Mouse (Mus musculus) spleen, postnatal 36 days (tissue): ENCODE results near the gene Hlcs.

Experiments
- DNase-seq, 2 experiments: peaks; one replicate each; pipeline ENCODE4 v3.0.0; 2022; ENCODE audit warnings: low spot score in 2 of 2, mixed read lengths in 1 of 2

Gene Hlcs

DNA sequence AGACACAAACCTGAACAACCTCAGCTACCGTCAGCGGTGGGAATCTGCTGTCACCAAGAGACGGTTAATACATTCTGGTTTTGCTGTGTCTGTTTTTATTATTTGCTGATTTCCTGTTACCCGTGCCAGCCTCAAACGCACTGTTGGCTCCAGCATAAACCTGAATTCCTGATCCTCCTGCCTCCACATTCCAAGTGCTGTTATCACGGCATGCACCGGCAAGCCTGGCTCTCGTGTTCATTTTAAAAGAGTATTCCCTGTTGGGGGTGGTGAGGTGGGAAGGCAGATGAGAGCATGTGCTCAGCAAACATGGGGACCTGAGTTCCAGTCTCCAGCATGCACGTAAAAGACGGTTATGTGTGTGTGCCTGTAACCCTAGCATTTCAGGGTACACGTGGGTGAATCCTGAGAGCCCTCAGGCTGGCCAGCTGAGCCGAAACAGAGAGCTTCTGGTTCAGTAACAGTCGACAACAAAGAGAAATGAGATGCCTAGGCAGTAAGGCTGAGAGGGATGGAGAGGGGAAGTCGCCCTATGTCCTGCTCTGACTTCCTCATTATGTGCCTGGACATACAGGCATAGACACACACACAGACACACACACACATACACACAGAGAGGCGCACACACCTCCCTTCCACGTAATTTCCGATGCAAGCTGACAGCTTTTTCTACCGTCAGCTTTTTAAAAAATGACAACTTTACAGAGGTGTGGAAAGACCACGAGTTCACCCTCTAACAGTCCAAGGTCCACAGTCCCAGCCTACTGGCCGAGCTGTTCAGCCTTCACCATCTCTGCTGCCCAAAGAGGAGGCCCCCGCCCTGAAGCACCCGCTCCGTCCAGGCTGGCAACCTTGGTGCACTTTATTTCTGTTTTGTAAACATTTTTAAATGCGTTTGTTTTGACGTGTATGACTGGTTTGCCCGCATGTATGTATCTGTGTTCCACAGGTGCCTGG lies 107.6 kb downstream of the Hlcs start:
- peak; percentile 10 to 21 for DNase-seq

DNA sequence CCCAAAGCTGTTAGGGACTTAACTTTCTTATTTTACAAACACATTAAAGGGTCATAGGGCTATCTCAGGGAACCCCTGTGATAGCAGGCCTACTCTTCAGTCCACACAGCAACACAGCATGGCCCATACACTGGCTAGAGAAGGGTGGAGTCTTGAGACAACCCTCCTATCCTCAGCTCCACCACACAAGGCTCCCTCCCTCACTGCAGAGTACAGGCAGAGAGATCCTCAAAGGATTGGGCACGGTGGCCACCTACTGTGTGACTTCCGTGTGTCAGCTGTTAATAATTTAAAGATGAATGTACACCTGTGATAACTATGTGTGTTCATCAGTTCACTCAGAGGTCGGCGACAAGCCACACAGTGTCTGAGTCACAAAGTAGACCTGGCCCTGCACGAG lies 112.0 kb downstream of the Hlcs start:
- no peak for DNase-seq

DNA sequence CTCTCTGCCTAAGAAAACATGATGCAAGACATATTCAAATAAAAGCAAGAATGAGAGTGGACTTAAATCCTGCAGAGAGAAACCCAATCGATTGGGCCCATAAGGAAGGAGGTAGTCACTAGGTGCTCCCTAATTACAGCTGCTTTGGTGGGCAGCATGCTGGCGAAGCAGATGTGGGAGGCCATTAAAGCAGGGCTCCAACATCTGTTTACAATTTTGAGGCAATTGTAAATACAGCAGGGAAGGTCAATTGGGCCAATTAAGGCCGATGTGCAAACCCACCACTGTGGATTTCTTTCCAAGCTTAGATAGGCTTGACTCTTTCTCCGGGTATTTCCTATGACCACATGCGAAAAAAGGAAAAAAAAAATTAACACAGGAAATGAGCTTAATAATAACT lies 117.5 kb downstream of the Hlcs start:
- no peak for DNase-seq

DNA sequence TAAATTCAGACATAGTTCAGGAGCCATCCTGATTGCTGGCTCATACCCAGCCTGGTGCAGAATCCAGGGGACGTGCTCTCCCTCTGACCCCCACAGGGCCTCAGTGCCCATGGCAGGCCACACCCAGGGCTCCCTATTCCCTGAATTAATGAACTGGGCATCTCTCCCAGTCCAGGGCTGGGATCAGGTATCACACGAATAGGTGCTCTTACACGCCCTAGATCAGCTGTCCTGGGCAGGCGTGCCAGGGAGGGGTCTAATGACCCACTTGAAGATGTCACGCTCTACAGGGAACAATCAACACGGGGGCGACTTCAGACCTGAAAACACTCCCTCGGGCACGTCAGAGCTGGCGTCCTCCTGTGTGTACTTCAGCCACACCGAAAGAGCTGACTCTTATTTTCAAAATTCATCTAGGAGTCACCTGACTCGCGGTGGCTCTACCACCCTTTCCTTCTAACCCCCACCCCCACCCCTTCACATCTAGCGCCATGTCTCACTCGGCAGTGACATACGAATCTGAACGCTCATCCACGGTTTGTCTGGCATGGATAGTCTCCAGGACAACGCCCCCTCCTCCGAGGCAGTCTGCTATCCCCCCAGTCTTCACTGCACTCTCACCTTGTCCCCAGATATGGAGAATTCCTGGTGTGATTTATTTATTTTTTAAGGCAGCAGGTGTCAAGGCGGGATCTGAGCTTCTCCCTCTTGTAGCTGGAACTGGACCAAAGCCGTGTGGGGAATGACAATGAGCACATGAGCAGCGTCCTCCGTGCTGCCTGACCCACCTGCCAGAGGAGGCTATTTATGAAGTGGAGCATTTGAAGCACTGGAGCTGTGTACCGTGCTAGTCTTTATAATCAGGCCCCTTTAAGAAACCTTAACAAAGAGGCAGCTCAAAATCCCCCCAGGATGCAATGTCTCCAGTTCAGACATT lies 121.7 kb downstream of the Hlcs start:
- no peak for DNase-seq

DNA sequence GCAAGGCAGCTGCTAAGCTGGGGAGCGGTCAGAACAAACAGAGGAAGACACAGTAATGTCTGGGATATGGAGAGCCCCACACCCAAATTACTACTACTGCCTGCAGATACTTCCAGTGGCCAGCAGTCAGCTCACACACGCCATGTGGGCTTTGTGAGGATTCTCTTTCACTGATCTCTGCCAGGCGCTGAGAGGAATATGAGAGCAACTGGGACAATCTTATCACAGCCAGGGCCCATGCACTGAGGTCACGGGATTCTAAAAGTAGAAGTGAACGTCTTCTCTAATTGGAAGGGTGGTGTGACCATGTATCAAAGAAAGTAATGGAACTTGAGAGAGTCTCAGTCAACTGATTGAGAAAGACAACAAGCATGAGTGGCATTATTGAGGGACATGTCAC lies 123.1 kb downstream of the Hlcs start:
- DNase-seq = no peak

DNA sequence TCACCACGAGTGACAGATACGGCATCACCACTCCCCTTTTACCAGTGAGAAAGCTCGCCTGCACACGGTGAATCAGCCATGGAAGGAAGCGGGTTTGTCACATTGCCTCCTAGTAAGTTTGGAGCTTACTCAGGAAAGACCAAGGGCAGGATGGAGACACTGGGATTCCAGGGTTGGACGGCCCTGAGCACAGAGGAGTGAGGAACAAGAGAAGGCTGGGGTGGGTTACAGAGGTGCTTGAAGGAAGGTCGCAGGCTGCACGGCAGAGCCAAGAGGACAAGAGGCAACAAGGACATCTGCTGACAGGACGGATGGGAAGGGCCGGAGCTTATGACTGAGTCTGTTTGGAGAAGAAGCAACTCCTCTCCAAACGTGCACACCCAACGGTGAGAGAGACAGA lies 126.8 kb downstream of the Hlcs start:
- DNase-seq = no peak

DNA sequence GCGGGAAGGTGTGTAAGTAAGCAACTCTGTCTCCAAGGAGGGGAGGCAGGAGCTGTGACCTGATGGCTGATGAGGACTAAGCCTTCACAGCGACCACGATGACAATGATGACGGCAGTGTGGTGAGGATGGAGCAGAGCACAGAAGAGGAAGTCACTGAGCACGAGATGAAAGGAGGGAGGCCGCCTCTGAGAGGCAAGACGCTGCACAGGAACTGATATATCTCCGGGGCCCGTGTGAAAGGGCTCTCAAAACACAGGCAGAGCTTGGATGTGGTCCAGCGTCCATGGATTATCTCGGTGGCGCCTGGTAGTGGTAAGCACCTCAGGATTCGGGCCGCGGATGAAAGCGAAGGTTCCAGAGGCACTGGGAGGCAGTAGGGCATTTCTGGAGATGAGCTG lies 127.9 kb downstream of the Hlcs start:
- DNase-seq = peak; percentile 60 to 64

DNA sequence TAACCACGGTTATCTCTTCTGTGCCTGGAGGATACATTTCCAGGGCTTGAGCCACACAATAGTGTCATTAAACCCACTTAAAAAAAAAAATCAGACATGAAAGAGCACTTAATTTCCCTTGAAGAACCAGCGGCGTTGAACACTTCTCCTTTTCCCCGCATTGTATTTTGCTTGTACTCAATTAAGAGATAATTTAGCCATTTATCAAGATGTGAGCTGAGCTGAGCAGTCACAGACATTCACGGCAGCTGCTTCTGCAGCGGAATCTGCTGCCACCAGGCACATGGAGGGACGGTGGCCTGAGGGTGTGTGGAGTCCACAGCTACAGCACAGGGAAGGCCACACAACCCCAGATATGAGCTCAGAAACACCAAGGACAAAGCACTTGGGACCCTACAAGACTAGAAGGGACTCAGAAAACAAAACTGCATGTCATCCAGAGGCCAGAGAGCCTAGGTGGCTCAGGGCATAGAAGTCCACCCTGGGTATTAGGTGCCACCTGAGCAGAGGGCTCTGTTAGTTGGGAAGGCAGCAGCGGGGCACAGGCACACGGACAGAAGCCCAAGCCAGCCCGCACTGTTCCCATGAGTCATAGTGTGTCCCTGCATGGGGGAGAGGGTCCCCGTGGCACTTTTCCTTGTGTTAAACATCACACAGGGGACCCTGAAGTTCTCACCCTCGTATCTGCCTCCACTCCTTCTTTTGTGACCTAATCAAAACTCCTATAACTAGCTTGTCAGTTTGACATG lies 133.1 kb downstream of the Hlcs start:
- DNase-seq = no peak

DNA sequence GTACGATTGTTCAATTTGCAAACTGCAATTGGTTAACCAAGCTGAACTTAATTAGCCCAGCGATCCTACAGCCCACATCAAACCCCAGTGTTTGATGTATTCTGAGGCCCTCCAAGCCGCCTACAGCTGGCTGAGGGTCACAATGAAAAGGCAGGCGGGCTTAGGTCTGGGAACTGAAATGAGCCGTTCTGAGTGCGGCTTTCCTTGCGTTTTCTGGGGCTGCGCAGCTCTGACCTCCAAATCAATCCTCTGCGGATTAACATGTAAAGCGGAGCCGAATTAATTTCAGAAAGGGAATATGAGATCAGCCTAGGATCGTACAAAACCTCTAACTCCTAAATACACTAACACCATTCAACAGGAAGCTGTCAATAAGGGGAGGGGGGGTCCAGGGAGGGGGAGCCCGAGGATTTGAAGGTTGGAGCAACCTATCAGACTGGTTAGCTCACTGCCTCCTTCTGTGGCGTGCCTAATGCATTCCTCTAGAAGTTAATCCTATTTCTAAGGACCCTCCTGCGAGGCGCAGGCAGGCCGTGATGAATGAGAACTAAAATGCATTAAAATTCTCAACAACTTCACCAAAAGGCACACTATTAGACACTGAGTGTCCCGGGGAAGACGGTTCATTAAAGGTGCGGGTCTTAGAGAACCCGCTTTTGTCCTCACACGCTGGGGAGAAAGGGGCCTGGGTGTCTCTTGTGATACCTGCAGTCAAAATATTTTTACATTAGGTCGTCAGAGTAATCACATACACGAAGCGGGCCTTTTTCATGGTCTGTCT lies 133.8 kb downstream of the Hlcs start:
- DNase-seq = no peak

DNA sequence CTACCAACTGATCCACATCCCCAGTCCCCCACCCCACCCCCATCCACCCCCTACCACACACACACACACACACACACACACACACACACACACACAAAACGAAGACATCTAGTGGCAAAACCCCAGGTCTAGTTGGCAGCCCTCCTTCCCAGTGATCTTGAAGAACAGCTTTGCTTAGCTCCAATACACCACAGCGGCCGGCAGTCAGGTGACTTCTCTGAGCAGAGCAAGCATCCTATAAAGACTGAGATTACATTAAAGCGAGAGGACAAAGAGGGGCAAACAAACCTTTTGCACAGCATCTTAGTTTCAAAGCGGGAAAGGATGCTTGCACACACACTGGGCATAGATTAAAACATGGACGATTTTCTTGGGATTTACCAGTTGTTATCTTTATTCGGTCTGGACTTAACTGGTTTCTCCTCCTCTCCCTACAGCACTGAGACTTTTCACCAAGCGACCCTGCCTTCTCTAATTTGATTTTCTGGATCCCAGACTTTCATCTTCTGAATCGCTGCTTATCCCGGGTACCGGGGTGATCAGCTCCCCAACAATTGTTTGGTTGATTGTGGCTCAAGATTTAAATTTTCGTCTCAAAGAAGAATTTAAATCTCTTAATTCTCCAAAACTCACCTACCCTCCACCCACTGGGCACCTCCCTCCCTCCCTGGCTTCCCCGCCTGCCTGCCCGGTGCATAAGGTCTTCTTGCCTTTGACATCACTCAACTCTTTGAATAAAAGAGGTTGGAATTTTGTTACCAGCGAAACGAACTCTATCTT lies 134.7 kb downstream of the Hlcs start:
- no peak for DNase-seq

DNA sequence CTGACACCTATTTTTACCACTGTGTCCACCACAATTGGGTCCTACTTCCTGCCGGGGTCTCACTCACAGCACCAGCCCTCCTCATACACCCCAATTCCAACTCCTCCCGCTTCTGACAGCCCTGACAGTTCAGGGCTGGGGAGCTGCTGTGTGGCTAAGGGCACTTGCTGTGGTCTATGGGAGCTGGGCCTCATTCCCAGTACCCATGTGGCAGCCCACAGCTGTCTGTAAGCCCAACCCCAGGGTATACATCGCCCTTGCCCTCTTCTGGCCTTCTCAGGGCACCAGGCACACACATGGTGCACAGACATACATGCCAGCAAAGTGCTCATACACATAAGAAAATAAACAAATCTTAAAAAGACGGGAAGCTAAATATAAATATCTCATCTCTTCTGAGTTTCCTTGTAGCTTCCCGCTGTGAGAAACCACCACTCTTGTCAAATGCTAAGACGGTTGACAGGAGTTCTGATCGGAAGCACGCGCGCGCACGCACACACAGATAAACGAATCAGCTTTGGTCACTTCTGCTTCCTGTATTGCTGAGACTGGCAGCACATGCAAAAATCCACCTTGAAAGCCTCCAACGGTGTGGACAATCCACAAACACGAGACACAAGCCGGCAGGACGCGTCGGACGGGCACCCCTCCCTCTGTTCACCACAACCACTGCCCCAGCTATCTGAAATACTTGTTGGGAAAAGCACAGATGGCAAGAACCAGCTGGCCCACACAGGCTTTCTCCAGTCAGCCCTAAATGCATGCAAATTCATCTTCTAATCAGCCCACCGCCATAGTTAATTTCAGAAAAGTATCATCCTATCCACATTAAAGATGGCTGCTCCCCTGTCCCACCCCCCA lies 136.1 kb downstream of the Hlcs start:
- no peak for DNase-seq

DNA sequence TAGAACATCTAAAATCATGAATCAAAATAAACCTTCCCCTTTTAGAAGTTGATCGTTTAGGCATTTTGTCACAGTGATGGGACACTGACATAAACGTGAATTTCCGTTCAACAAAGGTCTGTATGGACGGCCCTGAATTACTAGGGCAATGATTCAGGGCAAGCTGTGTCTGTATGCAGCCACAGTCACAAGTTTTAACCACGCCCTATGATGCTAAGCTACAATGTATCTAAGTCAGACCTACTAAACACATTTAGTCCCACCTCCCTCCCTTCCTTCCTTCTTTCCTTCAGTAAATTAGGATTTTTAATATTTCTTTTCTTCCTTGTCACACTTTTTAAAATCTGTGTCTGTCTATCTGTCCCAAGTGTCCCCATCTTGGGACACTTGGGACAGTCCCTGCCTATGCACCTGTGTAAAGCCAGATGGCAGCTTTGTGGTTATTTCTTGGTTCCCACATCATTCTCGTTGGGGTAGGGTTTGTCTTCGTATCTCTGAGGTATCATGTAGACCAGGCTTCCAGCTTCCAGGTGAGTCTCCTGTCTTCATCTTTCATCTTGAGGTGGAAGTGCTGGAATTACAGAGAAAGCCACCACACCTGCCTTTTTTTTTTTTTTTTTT lies 137.9 kb downstream of the Hlcs start:
- no peak for DNase-seq

DNA sequence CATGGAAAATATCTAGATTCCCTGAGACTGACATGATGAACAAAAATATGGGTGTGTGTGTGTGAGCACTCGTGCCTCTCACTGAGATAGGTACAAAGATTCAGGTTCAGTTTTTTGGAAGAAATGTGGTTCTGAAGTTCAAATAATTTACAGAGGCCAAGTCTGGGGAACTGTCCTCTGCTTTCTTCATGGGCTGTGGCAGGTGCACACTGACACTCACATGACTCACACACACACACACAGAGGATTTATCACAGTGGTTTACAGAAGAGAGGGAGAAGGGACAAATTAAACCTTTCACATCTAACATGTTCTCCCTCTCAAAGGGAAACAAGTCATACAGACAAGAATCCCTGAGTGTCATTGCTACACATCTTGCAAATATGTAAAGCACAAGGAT lies 140.0 kb downstream of the Hlcs start:
- DNase-seq = no peak

DNA sequence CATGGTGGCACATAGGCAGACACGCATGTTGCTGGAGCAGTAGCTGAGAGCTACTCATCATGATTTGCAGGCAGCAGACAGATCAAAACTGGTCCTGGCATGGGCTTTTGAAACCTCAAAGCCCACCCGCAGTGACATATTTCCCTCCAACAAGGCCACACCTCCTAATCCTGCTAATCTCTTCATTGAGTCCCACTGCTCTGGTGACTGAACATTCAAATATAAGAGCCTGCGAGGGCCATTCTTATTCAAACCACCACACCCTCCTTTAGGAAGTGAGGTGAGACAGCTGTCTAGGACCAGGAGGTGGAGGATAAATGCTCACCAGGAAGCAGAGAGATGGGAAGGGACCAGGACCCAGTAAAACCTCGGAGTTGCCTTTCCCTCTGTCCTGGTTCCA lies 143.2 kb downstream of the Hlcs start:
- no peak for DNase-seq

DNA sequence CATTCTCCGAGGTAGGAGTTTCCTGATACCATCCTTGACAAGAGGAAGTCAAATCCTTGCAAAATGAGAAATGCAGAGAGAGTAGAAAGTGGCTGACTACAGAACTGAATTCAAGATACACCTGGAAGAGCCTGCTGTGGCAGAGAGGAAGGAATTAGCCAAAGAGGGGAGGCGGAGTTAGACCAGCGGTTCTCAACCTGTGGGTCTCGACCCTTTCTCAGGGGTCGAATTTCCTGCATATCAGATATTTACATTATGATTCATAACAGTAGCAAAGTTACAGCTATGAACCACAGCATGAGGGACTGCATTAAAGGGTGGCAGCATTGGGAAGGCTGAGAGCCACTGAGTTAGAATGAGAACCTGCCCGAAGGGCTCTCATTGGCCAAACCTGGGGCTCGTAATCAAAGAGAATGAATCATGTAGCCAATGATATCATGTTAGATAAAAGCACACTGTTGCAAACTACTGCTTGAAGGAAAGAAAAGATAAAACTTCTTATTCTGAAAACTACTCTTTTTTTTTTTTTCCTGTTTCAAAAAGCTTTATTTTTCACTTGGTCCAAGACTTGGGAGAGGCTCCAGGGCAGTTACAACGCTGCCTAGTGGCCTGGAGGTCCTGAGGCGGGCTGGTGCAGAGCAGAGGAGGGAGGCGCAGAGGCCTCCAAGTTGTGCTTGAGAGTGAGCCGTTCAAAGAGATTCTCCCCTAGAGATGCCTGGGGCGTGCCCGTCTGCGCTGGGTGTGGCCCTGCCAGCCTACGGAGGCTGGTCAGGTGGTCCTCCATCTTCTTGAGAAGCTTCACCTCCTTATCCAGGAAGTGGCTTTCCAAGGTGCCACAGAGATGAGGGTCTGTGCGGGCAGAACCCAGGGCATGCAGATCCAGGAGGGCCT lies 144.5 kb downstream of the Hlcs start:
- no peak for DNase-seq

DNA sequence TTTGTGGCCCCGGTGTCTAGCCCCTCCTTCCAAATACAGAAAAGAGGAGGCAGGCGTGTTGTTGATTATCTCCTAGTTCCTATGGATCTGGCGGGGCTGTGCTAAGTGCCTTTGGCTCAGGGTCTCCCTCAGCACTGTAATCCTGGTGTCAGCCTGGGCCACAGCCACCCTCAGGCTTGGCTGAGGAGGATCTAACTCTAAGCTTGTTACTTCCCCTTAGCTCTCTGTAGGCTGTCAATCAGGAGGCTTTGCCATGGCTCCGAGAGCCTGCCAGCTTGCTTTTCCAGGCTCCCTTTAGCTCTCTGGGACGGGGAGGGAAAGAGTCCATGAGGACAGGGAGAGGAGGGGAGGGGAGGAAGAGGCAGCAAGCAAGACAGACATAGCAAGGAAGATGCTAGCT lies 148.4 kb downstream of the Hlcs start:
- no peak for DNase-seq

DNA sequence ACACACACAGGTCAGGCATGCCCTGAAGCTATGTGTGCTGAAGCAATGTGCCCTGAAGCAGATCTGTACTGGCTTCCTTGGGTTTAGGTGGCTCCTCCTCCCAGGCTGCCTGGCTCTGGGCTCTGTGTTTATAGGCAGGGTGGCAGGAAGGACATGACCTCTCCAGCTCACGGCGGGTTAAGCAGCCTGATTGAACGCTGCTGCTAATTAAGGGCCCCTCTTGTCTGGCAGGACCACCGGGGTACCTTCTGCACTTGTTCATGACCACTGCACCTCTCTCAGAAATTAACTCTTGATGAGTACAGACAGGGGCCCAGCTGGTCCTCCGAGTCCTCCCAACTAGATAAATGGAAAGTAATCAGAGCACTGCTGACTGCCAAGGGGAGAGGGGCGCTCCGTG lies 149.1 kb downstream of the Hlcs start:
- DNase-seq = no peak

DNA sequence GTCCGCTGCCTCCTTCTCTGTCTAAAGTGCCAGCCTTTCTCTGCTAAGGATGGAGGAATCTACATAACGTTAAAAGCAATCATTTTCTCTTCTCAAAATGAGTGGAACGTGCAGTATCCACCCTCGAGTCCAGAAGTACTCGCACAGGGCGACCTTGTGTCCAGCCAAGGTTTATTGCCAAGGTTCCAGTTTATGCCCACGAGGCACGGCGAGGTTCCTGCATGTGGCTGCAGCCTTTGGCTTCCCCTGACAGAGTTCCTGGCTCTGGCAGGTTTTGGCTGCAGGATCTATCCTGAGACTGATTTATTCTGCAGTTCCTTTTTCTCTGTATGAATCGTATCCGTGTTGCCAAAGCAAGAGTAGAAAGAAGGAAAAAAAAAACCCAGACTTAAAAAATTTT lies 150.3 kb downstream of the Hlcs start:
- DNase-seq = no peak
